Mouse (Mus musculus): ENCODE results near the gene Olfr1359. TPM values are rescaled to one million over a fixed set of nuclear protein-coding genes. Genes with fewer than 3 reads are reported as not detected.
"Not testable (repeated sequence)": the region's sequence is repeated elsewhere in the genome, so short reads cannot be mapped to it uniquely, and the experiment has no call there.

The Olfr1359 gene
- polyA plus RNA-seq (2012): not detected in 2 replicates

DNA sequence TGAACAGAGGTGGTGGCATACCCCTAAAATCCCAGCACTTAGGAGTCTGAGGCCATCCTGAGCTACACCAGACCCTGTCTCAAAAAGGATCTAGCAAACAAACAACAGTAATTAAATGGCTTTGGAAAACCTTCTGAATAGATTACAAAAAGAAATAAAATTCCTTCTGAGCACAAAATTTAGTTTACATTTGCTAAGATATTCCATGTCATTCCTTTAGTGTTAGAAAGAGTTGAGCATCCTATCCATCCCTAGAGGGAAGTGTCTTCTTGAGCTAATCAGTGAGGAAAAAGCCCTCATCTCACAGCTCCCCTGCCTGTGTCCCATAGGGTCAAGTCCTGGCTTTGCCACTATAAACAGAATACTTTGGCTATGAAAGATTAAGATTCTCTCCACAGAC lies at the start of gene Olfr1359:
TSS of gene Olfr1359 (plus strand) at position 301 of the 400 bp plus-strand sequence.
- no peak for TF ChIP-seq GATA1 (IDR thresholded peaks at IDR 0.05; ENCODE audit: low read length)

DNA sequence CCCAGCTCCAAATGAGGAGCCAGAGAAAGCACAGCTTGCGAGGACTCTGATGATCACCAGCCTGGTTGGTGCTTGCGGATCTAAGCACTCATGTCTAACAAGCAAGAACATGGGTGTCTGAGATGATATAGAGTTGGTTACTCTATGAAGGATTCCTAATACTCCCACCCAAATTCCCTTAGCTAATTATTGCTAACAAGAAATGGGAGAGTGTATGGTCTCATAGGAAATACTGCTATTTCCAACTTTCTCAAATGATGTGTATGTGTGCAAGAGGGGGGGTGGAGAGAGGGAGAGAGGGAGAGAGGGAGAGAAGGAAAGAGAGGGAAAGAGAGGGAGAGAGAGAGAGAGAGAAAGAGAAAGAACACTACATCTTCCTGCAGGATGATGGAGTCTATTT lies 34.6 kb upstream of the Olfr1359 start, which contains the start of gene Olfr1361:
TSS of gene Olfr1361 (minus strand) at position 101 of the 400 bp plus-strand sequence.
- TF ChIP-seq GATA1 (IDR thresholded peaks at IDR 0.05; ENCODE audit: low read length): no peak

- no peak for TF ChIP-seq GATA1 (IDR thresholded peaks at IDR 0.05; ENCODE audit: low read length)
These were observed 20.6 kb upstream of the Olfr1359 start, which contains the start of gene Olfr1360 for GRCm38 (mm10) chr13:21677305-21677704. Olfr1360 (minus strand) TSS chr13:21677405.

- TF ChIP-seq GATA1 (IDR thresholded peaks at IDR 0.05; ENCODE audit: low read length): no peak
These were observed 8.8 kb downstream of the Olfr1359 start for GRCm38 (mm10) chr13:21706669-21707068.

GRCm38 (mm10) chr13:21710031-21710711 lies 12.3 kb downstream of the Olfr1359 start:
- TF ChIP-seq GATA1 (IDR thresholded peaks at IDR 0.05; ENCODE audit: low read length): no peak

DNA sequence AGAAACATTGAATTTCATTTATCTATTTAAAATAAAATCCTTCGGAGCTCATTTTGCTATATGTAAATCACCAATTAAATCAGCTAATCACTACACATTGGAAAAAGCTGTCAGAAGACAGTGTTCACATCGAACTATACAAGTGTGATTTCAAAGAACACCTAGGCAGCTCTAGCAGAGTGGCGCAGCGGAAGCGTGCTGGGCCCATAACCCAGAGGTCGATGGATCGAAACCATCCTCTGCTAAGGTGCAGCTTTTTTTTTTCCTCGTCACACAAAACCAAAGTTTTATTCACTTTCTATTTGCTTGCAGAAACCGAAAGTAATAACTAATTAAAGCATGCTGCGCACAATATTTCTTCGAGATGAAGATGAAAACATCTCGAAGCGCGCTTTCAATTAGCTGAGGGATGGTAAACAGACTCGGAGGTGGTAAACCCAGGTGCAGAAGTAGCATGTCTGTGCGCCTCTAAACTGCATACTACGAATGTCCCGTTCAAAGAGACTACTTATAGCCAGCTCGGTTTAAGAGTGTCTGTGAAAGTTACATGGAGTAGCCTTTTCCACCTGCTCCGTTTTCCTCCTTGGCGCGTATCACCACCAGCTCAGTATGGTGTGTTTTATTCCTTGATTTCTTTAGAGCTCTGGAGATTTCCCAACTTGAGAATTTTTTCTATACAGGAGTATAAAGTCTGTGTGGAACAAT lies 13.1 kb downstream of the Olfr1359 start:
- TF ChIP-seq GATA1 (IDR thresholded peaks at IDR 0.05; ENCODE audit: low read length): no peak

DNA sequence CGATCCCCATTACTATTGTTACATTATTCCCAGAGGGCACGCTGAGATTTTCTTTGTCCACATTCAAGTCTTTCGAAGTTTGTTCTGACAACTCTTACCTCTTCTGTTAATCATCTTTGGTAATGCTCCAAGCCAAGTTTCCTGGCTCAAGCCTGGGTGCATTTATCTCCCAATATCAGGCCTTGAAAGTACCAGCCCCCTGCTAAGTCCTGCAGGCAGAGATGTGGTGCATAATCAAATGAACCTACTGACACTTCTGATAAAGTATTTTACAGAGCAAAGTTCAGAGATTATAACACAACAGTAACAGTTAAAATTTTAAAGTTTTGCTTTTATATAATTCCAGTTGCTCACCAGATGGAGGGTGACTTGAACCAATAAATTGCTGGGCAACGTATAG lies 13.8 kb downstream of the Olfr1359 start:
- no peak for TF ChIP-seq GATA1 (IDR thresholded peaks at IDR 0.05; ENCODE audit: low read length)

DNA sequence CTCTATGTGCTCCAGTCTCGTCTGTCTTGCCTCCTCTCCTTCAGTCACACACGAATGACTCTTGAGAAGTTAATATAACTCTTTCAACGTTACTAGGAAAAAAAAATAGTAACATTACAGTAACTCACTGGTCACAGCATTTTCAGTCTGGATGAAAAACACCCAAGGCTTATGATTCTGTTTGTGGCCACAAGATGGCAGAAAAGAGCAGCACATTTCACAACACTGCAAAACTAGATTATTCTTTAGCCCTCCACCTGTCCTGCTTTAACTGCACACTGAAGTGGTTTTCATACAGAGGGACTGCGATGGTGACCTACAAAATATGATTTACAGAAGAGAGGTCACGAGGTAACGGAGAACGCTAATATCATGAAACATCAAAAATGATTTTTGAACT lies 16.8 kb downstream of the Olfr1359 start:
- no peak for TF ChIP-seq GATA1 (IDR thresholded peaks at IDR 0.05; ENCODE audit: low read length)

GRCm38 (mm10) chr13:21715131-21715863 lies 17.4 kb downstream of the Olfr1359 start:
- no peak for TF ChIP-seq GATA1 (IDR thresholded peaks at IDR 0.05; ENCODE audit: low read length)

- not testable (repeated sequence) for TF ChIP-seq GATA1 (IDR thresholded peaks at IDR 0.05; ENCODE audit: low read length)
These were observed 18.1 kb downstream of the Olfr1359 start, which contains the start of the genes Hist1h2bl and Hist1h2ai for GRCm38 (mm10) chr13:21715864-21716539. Hist1h2bl (minus strand) TSS chr13:21716143. Hist1h2ai (plus strand) TSS chr13:21716422.

GRCm38 (mm10) chr13:21717397-21718357 lies 19.8 kb downstream of the Olfr1359 start, which contains the start of gene Hist1h3h:
Hist1h3h (plus strand) TSS chr13:21717659.
- TF ChIP-seq GATA1 (IDR thresholded peaks at IDR 0.05; ENCODE audit: low read length): not testable (repeated sequence)

- no peak for TF ChIP-seq GATA1 (IDR thresholded peaks at IDR 0.05; ENCODE audit: low read length)
These were observed 20.6 kb downstream of the Olfr1359 start for GRCm38 (mm10) chr13:21718381-21719080.

DNA sequence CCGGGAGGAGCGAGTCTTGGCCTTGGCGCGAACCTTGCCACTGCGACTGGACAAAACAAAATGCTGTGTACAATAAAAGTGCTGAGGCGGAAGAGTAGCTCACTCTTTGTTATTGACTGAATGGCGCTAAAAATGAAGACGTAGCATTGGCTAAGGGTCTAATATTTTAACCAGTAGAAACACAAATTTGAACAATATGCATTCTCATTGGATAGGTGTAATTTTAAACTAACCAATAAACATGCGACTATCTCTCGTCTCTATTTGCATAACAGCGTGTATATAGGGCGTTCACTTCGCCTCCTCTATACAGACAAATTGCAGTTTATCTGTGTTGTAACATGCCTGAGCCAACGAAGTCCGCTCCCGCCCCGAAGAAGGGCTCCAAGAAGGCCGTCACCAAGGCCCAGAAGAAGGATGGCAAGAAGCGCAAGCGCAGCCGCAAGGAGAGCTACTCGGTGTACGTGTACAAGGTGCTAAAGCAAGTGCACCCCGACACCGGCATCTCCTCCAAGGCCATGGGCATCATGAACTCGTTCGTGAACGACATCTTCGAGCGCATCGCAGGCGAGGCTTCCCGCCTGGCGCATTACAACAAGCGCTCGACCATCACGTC lies 24.0 kb downstream of the Olfr1359 start, which contains the start of gene Hist1h2bm:
TSS of gene Hist1h2bm (plus strand) at position 288 of the 616 bp plus-strand sequence.
- not testable (repeated sequence) for TF ChIP-seq GATA1 (IDR thresholded peaks at IDR 0.05; ENCODE audit: low read length)
